Mouse (Mus musculus) macrophage (primary cell): ENCODE data around the gene Olfr419. TPM values are rescaled to one million over a fixed set of nuclear protein-coding genes. Genes with fewer than 3 reads are reported as not detected.

Experiments used
- H3K27ac ChIP-seq: fragments of 350-480 bp; formaldehyde crosslinking; 2 replicates; pipeline ENCODE4 v1.9.0; 2021
- H3K36me3 ChIP-seq: fragments of 350-480 bp; formaldehyde crosslinking; 2 replicates; pipeline ENCODE4 v1.9.0; 2021; ENCODE audit errors: inconsistent target
- H3K4me3 ChIP-seq: fragments of 350-480 bp; formaldehyde crosslinking; 2 replicates; pipeline ENCODE4 v1.9.0; 2021; ENCODE audit errors: inconsistent target
- H3K79me2 ChIP-seq: fragments of 350-480 bp; formaldehyde crosslinking; 2 replicates; pipeline ENCODE4 v1.9.0; 2021; ENCODE audit errors: inconsistent target
- WGBS: methylation state at CpG from one replicate; pipeline ENCODE4 v1.1.7; 2026; ENCODE audit warnings: inconsistent platforms; ENCODE audit not compliant: missing documents; 5-methylcytosine and 5-hydroxymethylcytosine counted together
- polyA plus RNA-seq: library from polyadenylated mRNA; stranded (reverse); fragments of 250-400 nt; gene quantifications from 3 replicates; pipeline ENCODE4 v1.2.4, GENCODE M21; 2018; ENCODE audit warnings: inconsistent platforms
- total RNA-seq, 78 experiments: library from RNA; depleted of rRNA; stranded (reverse); fragments of 250-400 nt; gene quantifications; 1 replicate in 9 of 78; 2 replicates in 24 of 78; 3 replicates in 43 of 78; 4 replicates in 2 of 78; pipeline ENCODE4 v1.2.4; 2018; ENCODE audit warnings: inconsistent platforms in 56 of 78

The Olfr419 gene
- not detected for total RNA-seq (2018; cell fraction: chromatin; rRNA removed)
- not detected for total RNA-seq (2018; cell fraction: cytosol; rRNA removed)
- not detected for total RNA-seq (2018; cell fraction: nucleus; rRNA removed)
- polyA plus RNA-seq = not detected in 3 replicates

DNA sequence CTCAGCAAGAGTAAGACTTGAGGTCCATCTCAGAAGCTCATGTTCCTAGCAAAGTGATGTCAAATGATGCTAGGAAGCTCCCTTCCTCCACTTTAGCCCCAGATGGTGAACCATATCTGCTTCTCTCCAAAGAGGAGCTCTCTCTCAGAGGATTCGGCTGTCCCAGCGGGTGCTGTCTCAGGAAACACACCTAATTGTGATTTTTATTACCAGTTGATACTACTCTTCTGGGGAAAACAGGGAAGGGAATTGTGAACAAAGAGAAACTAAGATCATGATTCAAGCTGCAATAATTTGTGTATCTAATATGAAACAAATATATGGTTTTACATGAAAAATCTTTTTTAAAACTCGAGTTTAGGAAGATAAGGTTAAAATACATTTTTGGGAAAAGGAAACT lies at the start of gene Olfr419:
Olfr419 (minus strand) TSS at position 101 of the 400 bp plus-strand sequence.
- WGBS = 75% methylated on average over 3 of the region's 3 CpGs
- no peaks in the 10 kb centered on the region for H3K36me3 ChIP-seq
- no peak within 1 kb of the TSS for H3K4me3 ChIP-seq
- H3K27ac ChIP-seq = no peak within 1 kb of the TSS
- no peaks in the 10 kb centered on the region for H3K79me2 ChIP-seq

DNA sequence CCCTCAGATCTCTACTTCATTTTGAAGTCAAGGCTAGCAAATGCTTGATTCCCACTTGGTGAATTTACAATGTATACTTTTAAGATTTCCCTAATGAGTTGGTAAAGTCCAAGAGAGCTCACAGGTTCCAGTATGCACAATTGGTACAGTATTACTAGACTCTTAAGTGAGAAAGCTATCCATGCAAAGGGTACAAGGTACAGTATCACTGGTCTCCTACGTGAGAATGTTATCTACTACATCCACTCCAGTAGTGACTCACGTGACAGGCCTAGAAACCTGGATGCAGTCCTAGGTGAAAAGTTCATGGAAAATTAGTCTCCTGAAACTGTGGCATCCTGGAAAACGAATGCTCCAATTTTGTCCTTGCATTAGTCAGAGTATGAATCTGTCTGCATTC lies 18.8 kb upstream of the Olfr419 start:
- no peaks in the 10 kb centered on the region for H3K36me3 ChIP-seq
- H3K27ac ChIP-seq = no peak overlapping the region
- no peak overlapping the region for H3K4me3 ChIP-seq
- H3K79me2 ChIP-seq = no peaks in the 10 kb centered on the region
- WGBS = 92% methylated on average over 3 of the region's 3 CpGs

DNA sequence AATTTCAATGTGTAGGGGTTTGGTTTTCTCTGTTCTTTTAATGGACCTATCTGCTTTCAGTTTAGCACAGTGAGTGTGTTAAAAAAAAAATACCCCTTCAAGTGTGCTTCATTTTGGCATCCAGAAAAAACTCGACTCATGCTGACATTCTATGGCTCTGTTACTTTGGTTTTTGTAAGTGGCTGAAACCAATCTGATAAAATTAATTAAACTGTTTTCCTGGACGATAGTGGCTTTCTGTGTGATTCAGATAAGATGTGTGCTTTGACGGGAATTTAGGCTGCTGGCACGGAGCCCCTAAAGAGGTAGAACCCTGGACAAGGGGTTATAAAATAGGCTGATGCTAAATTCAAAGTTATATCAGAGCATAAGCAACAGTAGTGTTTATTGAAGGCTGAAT lies 17.3 kb upstream of the Olfr419 start:
- Histone ChIP-seq H3K79me2 (no peaks in the 10 kb centered on the region), H3K36me3 (no peaks in the 10 kb centered on the region), H3K27ac (no peak overlapping the region), H3K4me3 (no peak overlapping the region)
- WGBS = 0% methylated on average over 1 of the region's 4 CpGs

DNA sequence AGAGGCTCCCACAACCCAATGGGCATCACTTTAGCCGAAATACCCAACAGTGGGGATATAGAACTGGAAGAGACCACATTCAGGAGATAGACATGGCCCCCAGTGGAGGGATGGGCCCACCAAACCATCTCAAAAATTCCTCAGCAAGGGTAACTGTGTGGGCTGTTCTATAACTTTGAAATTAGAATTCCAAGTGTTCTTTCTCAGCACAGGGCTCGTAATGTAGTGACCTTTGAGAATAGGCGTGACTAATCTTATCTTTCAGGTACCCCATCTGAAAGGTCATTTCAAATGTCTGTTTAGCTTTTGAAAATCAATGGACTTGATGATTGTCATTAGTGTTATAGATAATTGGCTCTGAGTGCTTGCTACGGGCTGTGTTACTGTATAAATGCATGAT lies 16.0 kb upstream of the Olfr419 start:
- H3K4me3 ChIP-seq = no peak overlapping the region
- no peak overlapping the region for H3K27ac ChIP-seq
- 93% methylated on average over 4 of the region's 4 CpGs for WGBS
- no peaks in the 10 kb centered on the region for H3K36me3 ChIP-seq
- no peaks in the 10 kb centered on the region for H3K79me2 ChIP-seq

DNA sequence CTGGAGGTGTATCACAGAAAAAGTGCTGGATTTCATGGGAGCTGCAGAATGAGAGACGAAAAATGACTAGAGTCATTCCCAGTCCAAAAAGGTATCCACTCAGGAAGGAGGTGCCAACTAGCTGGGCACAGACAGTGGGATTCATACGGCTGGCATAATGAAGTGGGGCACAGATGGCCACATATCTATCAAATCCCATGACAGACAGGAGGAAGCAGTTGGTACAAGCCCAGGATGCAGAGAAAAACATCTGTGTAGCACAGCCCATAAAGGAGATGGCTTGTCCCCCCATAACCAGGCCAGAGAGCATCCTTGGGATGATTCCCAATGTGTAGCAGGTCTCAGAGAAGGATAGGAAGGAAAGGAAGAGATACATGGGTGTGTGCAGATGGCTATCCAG lies 1.5 kb downstream of the Olfr419 start:
- Histone ChIP-seq H3K4me3 (no peak overlapping the region), H3K27ac (no peak overlapping the region), H3K36me3 (no peaks in the 10 kb centered on the region), H3K79me2 (no peaks in the 10 kb centered on the region)
- WGBS = 89% methylated on average over 2 of the region's 2 CpGs

DNA sequence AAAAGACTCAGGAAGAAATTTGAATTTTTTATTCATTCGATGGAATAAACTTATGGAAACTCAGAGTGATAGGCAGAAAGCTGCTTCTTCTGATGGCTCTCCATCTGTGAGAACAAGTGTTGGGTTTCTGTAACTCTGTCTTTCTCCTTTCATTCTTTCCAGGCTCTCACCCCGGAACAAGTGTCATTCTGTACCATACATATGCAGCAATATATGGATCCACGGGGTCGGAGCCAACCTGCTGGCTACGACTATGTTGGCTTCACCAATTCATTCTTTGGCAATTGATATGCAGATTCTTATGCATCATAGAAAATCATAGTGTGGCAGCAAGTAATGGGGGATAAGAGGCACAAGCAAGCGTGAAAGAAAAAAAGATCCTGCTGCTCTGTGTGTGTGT lies 4.7 kb downstream of the Olfr419 start:
- H3K79me2 ChIP-seq = no peaks in the 10 kb centered on the region
- H3K27ac ChIP-seq = no peak overlapping the region
- H3K36me3 ChIP-seq = no peaks in the 10 kb centered on the region
- H3K4me3 ChIP-seq = no peak overlapping the region
- 93% methylated on average over 6 of the region's 6 CpGs for WGBS

DNA sequence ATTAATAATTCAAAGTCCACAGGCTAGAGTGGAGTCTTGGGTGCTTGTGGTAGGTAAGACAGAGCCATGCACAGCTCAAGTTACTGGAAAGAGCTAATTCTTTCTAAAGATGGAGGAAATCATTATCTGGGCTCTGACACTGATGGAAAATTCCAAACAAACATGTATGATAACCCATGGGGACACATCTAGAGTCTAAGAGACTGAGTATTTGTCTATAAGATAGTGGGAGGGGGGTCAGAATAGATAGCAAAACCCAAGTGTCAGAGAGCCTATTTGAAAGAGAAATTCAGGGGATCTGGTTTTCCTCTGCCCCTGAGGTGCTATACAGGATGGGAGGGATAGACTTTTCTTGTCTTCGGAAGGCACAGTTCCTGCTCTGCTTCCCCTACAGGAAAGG lies 5.8 kb downstream of the Olfr419 start:
- Histone ChIP-seq H3K36me3 (no peaks in the 10 kb centered on the region), H3K79me2 (no peaks in the 10 kb centered on the region), H3K27ac (no peak overlapping the region), H3K4me3 (no peak overlapping the region)
- WGBS = 88% methylated on average over 1 of the region's 1 CpGs

DNA sequence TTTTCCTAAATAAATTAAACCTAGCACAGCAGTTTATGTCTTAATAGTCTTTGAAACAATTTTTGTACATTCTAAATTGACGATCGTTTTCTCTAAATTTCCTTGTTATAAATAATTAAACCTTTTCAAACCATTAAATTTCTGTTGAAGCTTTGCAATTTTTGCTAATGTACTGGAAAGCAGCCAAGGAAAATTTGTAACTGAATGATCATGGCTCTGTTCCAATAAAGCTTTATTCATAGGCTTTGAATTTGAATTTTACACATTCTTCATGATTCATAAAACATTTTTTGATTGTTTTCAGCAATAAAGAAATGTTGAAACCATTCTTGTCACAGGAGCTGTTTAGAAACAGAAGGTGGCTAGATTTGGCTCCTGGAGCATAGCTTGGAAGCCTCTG lies 7.2 kb downstream of the Olfr419 start:
- Histone ChIP-seq H3K27ac (no peak overlapping the region), H3K79me2 (no peaks in the 10 kb centered on the region), H3K4me3 (no peak overlapping the region), H3K36me3 (no peaks in the 10 kb centered on the region)
- 92% methylated on average over 2 of the region's 2 CpGs for WGBS

DNA sequence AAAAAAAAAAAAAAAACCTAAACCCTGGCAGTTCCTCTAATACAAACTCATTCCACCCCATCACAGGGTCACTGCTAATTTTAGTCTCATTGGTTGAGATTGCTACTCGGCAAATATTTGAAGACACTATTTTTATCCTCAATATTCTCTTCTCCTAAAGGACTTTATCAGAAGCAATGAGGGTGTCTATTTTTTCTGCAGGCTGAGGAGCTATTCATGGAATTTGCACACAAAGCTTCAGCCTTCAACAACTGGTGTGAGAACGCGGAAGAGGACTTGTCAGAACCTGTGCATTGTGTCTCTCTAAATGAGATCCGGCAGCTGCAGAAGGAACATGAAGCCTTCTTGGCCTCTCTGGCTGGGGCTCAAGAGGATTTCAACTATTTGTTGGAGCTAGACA lies 11.9 kb downstream of the Olfr419 start:
- Histone ChIP-seq H3K79me2 (no peaks in the 10 kb centered on the region), H3K4me3 (no peak overlapping the region), H3K36me3 (no peaks in the 10 kb centered on the region), H3K27ac (no peak overlapping the region)
- 92% methylated on average over 3 of the region's 4 CpGs for WGBS

DNA sequence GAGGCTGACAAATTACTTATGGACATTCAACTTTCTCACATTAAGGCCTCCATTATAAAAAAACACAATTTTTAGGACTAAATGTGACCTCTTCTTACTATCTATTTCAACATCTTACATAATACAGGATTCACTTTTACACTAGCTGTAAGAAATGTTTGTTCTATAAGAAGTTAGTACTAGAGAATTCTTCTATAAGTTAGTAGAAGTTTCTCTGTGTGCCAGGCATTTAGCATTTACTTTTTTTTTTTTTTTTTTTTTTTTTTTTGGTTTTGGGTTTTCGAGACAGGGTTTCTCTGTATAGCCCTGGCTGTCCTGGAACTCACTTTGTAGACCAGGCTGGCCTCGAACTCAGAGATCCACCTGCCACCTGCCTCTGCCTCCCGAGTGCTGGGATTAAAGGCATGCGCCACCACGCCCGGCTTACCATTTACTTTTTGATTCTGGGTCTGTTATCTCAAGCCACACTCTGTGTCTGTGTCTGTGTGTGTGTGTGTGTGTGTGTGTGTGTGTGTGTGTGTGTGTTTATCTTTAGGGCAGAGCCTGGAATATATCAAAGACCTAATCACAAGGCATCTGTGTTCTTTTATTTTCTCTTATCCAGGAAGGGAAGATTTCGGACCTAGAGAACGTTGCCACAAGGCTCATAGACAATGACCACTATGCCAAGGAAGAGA lies 35.2 kb downstream of the Olfr419 start:
- 94% methylated on average over 4 of the region's 8 CpGs for WGBS
- Histone ChIP-seq H3K4me3 (no peak overlapping the region), H3K27ac (no peak overlapping the region), H3K79me2 (no peaks in the 10 kb centered on the region), H3K36me3 (no peaks in the 10 kb centered on the region)

DNA sequence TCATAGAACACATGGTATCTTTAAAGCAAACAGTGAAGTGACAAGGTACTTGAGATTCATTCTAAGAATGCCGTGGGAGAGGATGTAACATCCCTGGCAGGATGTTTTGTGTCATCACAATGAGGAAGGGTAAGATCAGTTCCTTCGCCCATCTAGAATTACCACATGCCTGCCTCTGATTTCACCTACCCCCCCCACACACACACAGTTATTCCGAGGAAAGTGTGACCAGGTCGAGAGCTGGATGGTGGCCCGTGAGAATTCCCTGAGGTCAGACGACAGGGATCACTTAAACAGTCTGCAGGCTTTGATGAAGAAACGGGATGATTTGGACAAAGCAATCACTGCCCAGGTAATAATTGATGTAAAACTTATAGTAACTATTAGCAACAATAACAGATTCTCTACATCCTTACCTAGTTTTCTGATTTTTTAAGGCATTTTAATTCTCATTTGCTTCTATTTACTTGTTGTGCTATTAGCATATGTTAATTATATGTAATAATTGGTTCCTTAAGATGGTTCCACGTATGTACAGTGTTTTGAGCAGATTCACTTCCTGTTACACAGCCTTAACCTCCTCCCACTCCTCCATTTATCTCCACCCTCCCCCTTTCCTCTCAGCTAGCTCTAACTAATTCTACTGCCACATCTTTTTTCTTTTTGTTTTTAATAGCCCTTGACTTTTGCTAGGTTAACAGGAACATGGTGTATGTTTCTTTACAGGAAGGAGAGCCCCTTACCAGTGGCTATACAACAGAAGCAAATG lies 36.4 kb downstream of the Olfr419 start:
- WGBS = 78% methylated on average over 8 of the region's 8 CpGs
- no peaks in the 10 kb centered on the region for H3K36me3 ChIP-seq
- H3K79me2 ChIP-seq = no peaks in the 10 kb centered on the region
- H3K4me3 ChIP-seq = no peak overlapping the region
- H3K27ac ChIP-seq = no peak overlapping the region

DNA sequence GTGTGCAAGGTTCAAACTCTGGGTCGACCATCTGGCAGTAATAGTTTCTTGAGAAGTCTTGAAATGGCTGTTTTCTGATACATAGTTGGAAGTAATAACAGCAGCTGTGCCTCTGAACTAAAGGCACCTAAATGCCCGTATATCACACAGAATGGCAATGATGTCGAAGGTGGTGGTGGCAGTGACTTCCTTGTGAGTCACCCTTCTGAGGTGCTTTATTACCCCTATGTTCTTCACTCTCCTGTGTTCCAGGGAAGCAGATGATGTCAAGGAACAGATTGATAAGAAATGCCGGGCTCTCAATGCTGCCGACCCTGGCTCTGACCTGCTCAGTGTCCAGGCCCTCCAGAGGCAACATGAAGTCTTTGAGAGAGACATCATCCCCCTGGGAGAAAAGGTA lies 39.6 kb downstream of the Olfr419 start:
- no peak overlapping the region for H3K27ac ChIP-seq
- H3K79me2 ChIP-seq = no peaks in the 10 kb centered on the region
- no peaks in the 10 kb centered on the region for H3K36me3 ChIP-seq
- H3K4me3 ChIP-seq = no peak overlapping the region
- 78% methylated on average over 5 of the region's 5 CpGs for WGBS

DNA sequence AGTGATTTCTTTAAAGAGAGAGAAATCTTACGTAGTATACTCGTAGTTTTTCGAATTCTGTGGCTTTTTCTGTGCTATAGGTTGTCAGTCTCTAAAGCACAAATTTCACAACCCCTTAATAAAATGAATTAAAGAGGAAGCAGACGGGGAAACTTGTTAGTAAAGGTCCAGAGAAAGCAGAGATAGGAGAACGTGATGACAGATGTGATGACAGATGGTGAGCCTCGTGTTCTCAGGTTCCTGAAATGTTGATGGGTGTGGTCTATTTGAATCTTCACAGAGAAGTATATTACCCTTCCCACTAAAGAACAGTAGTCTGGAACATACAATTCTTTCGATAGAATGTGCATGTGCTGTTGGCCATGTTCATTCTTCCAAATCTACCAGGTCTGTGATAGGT lies 47.2 kb downstream of the Olfr419 start:
- Histone ChIP-seq H3K4me3 (no peak overlapping the region), H3K36me3 (no peaks in the 10 kb centered on the region), H3K27ac (no peak overlapping the region), H3K79me2 (no peaks in the 10 kb centered on the region)
- WGBS = 21% methylated on average over 7 of the region's 7 CpGs
